Mouse (Mus musculus): ENCODE results near the gene Taf8. TPM values are rescaled to one million over a fixed set of nuclear protein-coding genes. Genes with fewer than 3 reads are reported as not detected.
A peak's percentile ranks its signal among the peaks of the same experiment; 100 is the strongest.

Gene Taf8
- total and polyA plus RNA-seq, 2 experiments from 2014 or later: 11.8 to 17.9 TPM

DNA sequence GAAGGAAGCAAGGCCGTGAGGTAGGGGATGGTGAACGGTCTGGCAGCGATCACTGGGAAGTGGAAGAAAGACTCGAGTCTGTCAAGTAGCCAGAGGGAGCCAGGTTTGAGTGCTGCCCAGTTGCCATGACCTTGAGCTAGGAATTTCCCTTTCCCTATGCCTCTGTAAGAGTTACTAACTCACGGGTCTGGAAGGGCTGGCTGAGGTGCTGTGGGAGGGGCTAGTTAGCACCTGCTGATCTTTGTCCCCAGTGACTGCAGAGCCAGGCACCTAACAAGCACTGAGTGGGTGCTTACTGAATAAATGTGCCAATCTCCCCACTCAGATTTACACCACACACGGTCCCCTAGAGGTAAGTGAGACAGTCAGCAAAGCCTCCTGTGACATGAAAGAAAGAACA, 8.4 kb downstream of the Taf8 start:
- no peak overlapping the region for H3K4me3 ChIP-seq (ENCODE audit: low read length)
- H3K9ac ChIP-seq (replicated peaks; ENCODE audit: low read length): no peak overlapping the region
- 86% methylated on average over 6 of the region's 6 CpGs for WGBS
- H3K27ac ChIP-seq: no peak overlapping the region
- no peaks in the 10 kb centered on the region for H3K4me1 ChIP-seq (ENCODE audit: insufficient read depth, low read length)
- TF ChIP-seq CTCF (IDR thresholded peaks at IDR 0.05; ENCODE audit: low read depth): no peak
- H3K36me3 ChIP-seq (ENCODE audit: insufficient read depth, low read length): peaks cover 68% of the 10 kb centered on the region
- no peak overlapping the region for H3K4me2 ChIP-seq (ENCODE audit: low read depth, low read length)
- no peak for DNase-seq (ENCODE audit: low spot score)
- no peak for ATAC-seq
- no peaks in the 10 kb centered on the region for H3K9me3 ChIP-seq (ENCODE audit: low read length)
- H3K27me3 ChIP-seq (ENCODE audit: insufficient read depth, low read length): no peaks in the 10 kb centered on the region

DNA sequence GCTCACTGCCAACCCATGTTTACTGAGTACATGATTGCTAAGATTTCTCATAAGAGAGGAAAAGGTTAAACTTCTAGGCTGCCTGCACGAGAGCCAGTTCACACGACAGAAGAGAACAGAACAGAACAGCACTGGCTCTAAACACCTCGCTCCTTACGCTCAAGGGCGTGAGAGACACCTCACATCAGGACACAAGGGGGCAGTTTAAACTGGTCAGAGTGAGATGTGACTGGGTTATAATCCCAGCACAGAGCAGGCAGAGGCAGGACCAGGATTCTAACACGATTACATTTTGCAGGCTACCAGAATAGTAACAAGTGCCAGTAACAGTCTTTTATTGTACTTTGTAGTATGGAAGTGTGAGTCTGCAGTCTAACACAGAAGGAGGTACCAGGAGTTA, 9.4 kb downstream of the Taf8 start:
- no peak for DNase-seq (ENCODE audit: low spot score)
- H3K27ac ChIP-seq: no peak overlapping the region
- H3K36me3 ChIP-seq (ENCODE audit: insufficient read depth, low read length): peaks cover 64% of the 10 kb centered on the region
- no peaks in the 10 kb centered on the region for H3K9me3 ChIP-seq (ENCODE audit: low read length)
- 78% methylated on average over 6 of the region's 6 CpGs for WGBS
- no peak overlapping the region for H3K9ac ChIP-seq (replicated peaks; ENCODE audit: low read length)
- H3K27me3 ChIP-seq (ENCODE audit: insufficient read depth, low read length): no peaks in the 10 kb centered on the region
- ATAC-seq: no peak
- H3K4me2 ChIP-seq (ENCODE audit: low read depth, low read length): no peak overlapping the region
- H3K4me3 ChIP-seq (ENCODE audit: low read length): no peak overlapping the region
- H3K4me1 ChIP-seq (ENCODE audit: insufficient read depth, low read length): no peaks in the 10 kb centered on the region
- TF ChIP-seq CTCF (IDR thresholded peaks at IDR 0.05; ENCODE audit: low read depth): no peak

DNA sequence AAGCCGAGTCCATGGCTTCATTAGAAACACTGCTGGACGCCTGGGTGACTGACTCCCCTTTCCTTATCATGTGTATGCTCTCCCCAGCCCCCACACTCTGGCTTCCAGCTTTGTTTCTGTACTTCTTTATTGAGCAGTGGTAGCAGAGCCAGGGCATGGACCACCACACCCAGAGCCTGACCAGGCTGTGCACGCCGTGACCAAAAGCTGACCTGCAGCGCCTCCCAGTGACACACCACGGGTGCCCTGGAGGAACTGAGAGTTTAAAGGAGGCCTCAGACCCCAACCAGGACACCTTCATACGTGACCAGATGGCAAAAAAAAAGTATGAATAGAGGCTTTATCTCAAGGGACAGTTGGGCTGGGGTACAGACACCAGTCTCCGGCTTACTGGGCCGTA, 11.3 kb downstream of the Taf8 start:
- Histone ChIP-seq H3K4me2 (ENCODE audit: low read depth, low read length) (no peak overlapping the region), H3K4me1 (ENCODE audit: insufficient read depth, low read length) (no peaks in the 10 kb centered on the region), H3K27ac (no peak overlapping the region), H3K9me3 (ENCODE audit: low read length) (no peaks in the 10 kb centered on the region), H3K36me3 (ENCODE audit: insufficient read depth, low read length) (peaks cover 54% of the 10 kb centered on the region), H3K9ac (replicated peaks; ENCODE audit: low read length) (no peak overlapping the region), H3K27me3 (ENCODE audit: insufficient read depth, low read length) (no peaks in the 10 kb centered on the region), H3K4me3 (ENCODE audit: low read length) (no peak overlapping the region)
- 84% methylated on average over 9 of the region's 9 CpGs for WGBS
- DNase-seq (ENCODE audit: low spot score) (no peak), ATAC-seq (no peak)
- TF ChIP-seq CTCF (IDR thresholded peaks at IDR 0.05; ENCODE audit: low read depth): peak; percentile 32; the same call in 1 of the 2 replicates

DNA sequence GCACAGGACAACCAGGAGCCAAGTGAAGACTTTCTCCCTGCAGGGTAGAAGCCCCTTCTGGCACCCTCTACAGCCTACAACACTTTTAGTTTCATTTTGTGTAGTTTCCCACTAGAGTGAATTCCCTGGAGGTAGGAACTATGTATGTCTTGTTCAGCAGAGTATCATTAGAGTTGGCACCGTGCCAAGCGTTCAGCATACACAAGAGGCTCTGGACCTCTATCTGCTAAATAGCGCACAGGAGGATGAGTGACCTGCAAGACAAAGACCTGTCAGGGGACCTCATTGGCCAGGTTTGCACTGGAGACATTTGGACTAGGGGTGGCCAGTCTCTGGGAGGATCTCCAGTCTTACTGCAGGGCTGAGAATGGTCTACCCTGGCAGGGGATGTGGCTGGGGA, 16.3 kb downstream of the Taf8 start:
- Histone ChIP-seq H3K36me3 (ENCODE audit: insufficient read depth, low read length) (peaks cover 19% of the 10 kb centered on the region; the same call in 1 of the 2 replicates), H3K9me3 (ENCODE audit: low read length) (no peaks in the 10 kb centered on the region), H3K4me1 (ENCODE audit: insufficient read depth, low read length) (no peaks in the 10 kb centered on the region), H3K27me3 (ENCODE audit: insufficient read depth, low read length) (no peaks in the 10 kb centered on the region), H3K4me3 (ENCODE audit: low read length) (no peak overlapping the region), H3K27ac (no peak overlapping the region), H3K9ac (replicated peaks; ENCODE audit: low read length) (no peak overlapping the region), H3K4me2 (ENCODE audit: low read depth, low read length) (no peak overlapping the region)
- TF ChIP-seq CTCF (IDR thresholded peaks at IDR 0.05; ENCODE audit: low read depth): no peak
- DNase-seq (ENCODE audit: low spot score): peak; percentile 39
- WGBS: 75% methylated on average over 3 of the region's 3 CpGs
- no peak for ATAC-seq

DNA sequence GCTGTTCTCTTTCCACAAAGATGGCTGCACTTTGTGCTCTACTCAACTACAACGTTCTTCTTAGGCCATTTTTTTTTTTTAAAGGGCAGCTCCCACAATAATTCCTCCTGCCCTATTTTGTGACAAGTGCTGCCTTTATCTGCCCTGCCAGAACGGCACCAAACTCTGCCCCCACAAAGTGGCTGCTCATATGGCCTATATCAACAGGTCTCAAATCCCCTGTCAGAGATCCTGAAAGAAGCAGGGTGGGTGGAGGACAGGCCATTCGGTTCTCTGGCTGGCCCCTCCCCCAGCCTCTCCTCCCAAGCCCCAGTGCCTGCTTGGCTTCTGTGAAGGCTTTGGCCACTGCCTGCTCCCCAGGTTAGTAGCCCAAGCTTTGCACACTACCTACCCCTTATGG, 17.1 kb downstream of the Taf8 start:
- no peak overlapping the region for H3K4me2 ChIP-seq (ENCODE audit: low read depth, low read length)
- H3K4me1 ChIP-seq (ENCODE audit: insufficient read depth, low read length): no peaks in the 10 kb centered on the region
- no peak overlapping the region for H3K4me3 ChIP-seq (ENCODE audit: low read length)
- no peak for ATAC-seq
- no peak overlapping the region; the same call in 1 of the 2 replicates for H3K27ac ChIP-seq
- no peak for TF ChIP-seq CTCF (IDR thresholded peaks at IDR 0.05; ENCODE audit: low read depth)
- H3K27me3 ChIP-seq (ENCODE audit: insufficient read depth, low read length): no peaks in the 10 kb centered on the region
- no peak for DNase-seq (ENCODE audit: low spot score)
- no peak overlapping the region for H3K9ac ChIP-seq (replicated peaks; ENCODE audit: low read length)
- H3K36me3 ChIP-seq (ENCODE audit: insufficient read depth, low read length): peaks cover 12% of the 10 kb centered on the region; the same call in 1 of the 2 replicates
- 7% methylated on average over 3 of the region's 3 CpGs for WGBS
- no peaks in the 10 kb centered on the region for H3K9me3 ChIP-seq (ENCODE audit: low read length)

DNA sequence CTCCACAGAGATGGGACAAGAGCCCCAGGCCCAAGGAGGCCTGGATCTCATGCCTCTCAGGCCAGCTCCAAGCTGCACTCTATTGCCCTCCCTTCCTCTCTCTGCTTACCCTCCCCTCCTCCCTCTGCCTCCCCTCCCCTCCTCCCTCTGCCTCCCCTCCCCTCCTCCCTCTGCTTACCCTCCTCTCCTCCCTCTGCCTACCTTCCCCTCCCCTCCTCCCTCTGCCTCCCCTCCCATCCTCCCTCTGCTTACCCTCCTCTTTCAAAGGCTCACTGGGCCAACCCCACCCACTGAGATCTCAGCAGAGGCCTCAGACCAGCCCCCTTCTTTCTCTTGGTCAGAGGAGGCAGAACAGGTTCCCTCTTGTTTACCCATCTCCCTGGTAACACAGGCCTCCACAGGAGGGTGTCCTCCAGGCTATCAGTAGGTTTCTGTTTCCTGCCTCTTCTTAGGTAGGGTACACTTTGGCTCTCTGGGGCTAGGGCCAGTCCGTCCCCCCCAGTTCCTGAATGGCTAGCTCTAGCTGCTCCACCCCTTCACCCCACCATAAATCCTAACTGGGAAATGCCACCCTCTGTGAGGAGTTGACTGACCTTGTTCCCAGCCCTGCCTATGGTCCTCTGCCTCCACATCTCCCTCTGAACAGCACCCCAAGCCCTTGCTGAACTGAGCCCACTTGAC, 17.7 kb downstream of the Taf8 start:
- no peak for DNase-seq (ENCODE audit: low spot score)
- ATAC-seq: peak; percentile 57
- no peak overlapping the region for H3K9ac ChIP-seq (replicated peaks; ENCODE audit: low read length)
- H3K27me3 ChIP-seq (ENCODE audit: insufficient read depth, low read length): no peaks in the 10 kb centered on the region
- H3K4me3 ChIP-seq (ENCODE audit: low read length): no peak overlapping the region
- H3K27ac ChIP-seq: no peak overlapping the region; the same call in 1 of the 2 replicates
- H3K36me3 ChIP-seq (ENCODE audit: insufficient read depth, low read length): peaks cover 6% of the 10 kb centered on the region; the same call in 1 of the 2 replicates
- no peaks in the 10 kb centered on the region for H3K4me1 ChIP-seq (ENCODE audit: insufficient read depth, low read length)
- 31% methylated on average over 1 of the region's 1 CpGs for WGBS
- no peak for TF ChIP-seq CTCF (IDR thresholded peaks at IDR 0.05; ENCODE audit: low read depth)
- H3K4me2 ChIP-seq (ENCODE audit: low read depth, low read length): no peak overlapping the region
- H3K9me3 ChIP-seq (ENCODE audit: low read length): no peaks in the 10 kb centered on the region

DNA sequence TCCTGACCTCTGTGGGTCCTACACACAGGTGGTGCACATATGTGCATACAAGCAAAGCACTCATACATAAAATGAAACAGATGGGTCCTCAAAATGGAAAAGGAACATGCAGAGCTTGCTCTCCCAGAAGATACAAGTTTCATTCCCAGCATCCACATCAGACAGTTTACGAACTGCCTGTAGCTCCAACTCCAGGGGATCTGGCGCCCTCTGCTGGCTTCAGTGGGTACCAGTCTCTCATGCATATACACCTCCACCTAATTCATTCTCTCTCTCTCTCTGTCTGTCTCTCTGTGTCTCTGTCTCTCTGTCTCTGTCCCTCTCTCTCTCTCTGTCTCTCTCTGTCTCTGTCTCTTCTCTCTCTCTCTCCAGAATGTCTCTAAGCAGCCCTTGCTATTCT, 19.7 kb downstream of the Taf8 start:
- Histone ChIP-seq H3K36me3 (ENCODE audit: insufficient read depth, low read length) (no peaks in the 10 kb centered on the region), H3K4me1 (ENCODE audit: insufficient read depth, low read length) (no peaks in the 10 kb centered on the region), H3K4me2 (ENCODE audit: low read depth, low read length) (no peak overlapping the region), H3K9ac (replicated peaks; ENCODE audit: low read length) (no peak overlapping the region), H3K27me3 (ENCODE audit: insufficient read depth, low read length) (no peaks in the 10 kb centered on the region), H3K9me3 (ENCODE audit: low read length) (no peaks in the 10 kb centered on the region), H3K27ac (no peak overlapping the region), H3K4me3 (ENCODE audit: low read length) (no peak overlapping the region)
- no peak for ATAC-seq
- peak; percentile 75 for TF ChIP-seq CTCF (IDR thresholded peaks at IDR 0.05; ENCODE audit: low read depth)
- 31% methylated on average over 2 of the region's 2 CpGs for WGBS
- DNase-seq (ENCODE audit: low spot score): peak; percentile 62

Data from hindbrain, postnatal 0 days (tissue).